Mouse (Mus musculus) effector memory CD4-positive, alpha-beta T cell, adult 7 months (primary cell): ENCODE results near the gene E030030I06Rik. TPM values are rescaled to one million over a fixed set of nuclear protein-coding genes. Genes with fewer than 3 reads are reported as not detected.

Source experiments
- polyA plus RNA-seq: library from polyadenylated mRNA; unstranded; fragments of 100-300 nt; shearing (Covaris generic); gene quantifications from one replicate; pipeline ENCODE4 v1.2.1, GENCODE M21; 2017

E030030I06Rik gene
- polyA plus RNA-seq, result 12.7 TPM

GRCm38 (mm10) chr10:22149073-22149690 lies at the start of gene E030030I06Rik:
Gene E030030I06Rik (minus strand): TSS chr10:22149270.

GRCm38 (mm10) chr10:22158310-22158999 lies 9.4 kb upstream of the E030030I06Rik start, which contains the start of the genes Raet1e and H60b:
Gene Raet1e (plus strand): TSS chr10:22158569.
Gene H60b (plus strand): TSS chr10:22158586.

GRCm38 (mm10) chr10:22067979-22068378 lies 81.1 kb downstream of the E030030I06Rik start, which contains the start of gene 4930444G20Rik:
Gene 4930444G20Rik (minus strand): TSS chr10:22068079.

Other genes starting within 250 kb of the E030030I06Rik start
- gene 4930444G20Rik, start 81.2 kb downstream of the E030030I06Rik start, polyA plus RNA-seq, result not detected
- not detected for gene Raet1e, start 9.3 kb upstream of the E030030I06Rik start, polyA plus RNA-seq
- 32.4 TPM for gene H60b, start 9.3 kb upstream of the E030030I06Rik start, polyA plus RNA-seq
- gene Raet1d, start 211.3 kb upstream of the E030030I06Rik start, polyA plus RNA-seq, result not detected